Mouse (Mus musculus): ENCODE measurements around the gene Larp4.

The Larp4 gene

GRCm38 (mm10) chr15:100004677-100005273, 34.9 kb downstream of the Larp4 start:
- DNase-seq (ENCODE audit: low spot score in 2 of 2): no peak

DNA sequence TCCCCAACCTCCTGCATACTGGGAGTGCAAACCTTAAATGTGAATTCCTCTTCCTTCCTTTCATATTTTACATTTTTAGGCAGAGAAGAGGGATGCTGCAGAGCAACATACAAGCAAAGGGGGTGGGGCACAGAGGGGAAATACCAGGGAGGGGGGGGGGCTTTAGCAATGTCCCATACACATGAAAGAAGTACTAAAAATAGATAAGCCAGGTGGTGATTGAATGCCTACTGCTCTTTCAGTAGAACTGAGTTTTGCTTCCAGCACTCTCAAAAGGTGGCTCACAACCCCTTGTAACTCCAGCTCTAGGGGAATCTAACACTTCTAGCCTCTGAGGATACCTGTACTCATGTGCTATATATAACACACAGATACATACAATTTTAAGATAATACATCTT, 36.3 kb downstream of the Larp4 start:
- no peak for DNase-seq (ENCODE audit: low spot score in 2 of 2)

DNA sequence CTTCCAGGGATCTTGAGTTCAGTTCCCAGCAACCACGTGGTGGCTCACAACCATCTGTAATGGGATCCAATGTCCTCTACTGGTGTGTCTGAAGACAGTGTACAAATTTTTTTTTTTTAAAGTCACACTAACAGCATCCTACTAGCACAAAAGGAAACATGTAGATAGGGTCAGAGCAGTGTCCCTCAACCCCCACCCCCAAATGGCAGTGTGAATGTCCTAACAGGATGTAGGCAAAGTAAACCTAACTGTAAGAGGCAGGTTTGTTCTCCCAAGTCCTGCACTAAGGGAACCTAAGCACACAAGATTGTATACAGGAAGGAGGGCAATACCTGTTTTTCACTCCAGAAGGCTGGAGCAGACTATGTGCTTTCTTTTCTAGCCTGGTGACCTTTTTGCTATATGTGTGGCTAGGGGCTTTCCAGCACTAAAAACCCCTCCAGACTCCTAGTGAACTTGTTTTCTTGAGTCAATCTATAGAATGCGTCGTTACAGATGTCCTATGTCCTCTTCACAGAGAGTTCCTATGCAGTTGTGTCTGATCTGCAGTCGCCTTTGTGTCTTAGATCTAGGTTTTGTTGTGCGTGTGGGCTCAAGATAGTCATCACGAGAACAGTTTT, 48.5 kb downstream of the Larp4 start:
- DNase-seq (ENCODE audit: low spot score in 2 of 2): no peak

DNA sequence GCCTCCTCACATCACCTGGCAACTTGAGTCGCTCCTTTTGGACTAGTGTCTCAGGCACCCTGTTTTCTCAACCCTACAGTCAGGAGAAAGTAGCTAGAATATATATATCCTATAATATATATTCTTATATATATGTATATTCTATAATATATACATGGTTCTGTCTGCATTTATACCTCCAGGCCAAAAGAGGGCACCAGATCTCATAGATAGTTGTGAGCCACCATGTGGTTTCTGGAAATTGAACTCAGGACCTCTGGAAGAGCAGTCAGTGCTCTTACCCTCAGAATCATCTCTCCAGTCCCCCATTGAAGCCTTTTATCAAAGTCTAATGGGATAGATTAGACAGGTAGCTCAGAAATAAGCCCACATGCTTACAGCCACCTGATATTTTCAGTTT, 51.3 kb downstream of the Larp4 start:
- no peak for DNase-seq (ENCODE audit: low spot score in 2 of 2)

- peak in 1 of 2 experiments; percentile 28 for DNase-seq (ENCODE audit: low spot score in 2 of 2)
Measured at GRCm38 (mm10) chr15:100022923-100023322, 53.1 kb downstream of the Larp4 start.

DNA sequence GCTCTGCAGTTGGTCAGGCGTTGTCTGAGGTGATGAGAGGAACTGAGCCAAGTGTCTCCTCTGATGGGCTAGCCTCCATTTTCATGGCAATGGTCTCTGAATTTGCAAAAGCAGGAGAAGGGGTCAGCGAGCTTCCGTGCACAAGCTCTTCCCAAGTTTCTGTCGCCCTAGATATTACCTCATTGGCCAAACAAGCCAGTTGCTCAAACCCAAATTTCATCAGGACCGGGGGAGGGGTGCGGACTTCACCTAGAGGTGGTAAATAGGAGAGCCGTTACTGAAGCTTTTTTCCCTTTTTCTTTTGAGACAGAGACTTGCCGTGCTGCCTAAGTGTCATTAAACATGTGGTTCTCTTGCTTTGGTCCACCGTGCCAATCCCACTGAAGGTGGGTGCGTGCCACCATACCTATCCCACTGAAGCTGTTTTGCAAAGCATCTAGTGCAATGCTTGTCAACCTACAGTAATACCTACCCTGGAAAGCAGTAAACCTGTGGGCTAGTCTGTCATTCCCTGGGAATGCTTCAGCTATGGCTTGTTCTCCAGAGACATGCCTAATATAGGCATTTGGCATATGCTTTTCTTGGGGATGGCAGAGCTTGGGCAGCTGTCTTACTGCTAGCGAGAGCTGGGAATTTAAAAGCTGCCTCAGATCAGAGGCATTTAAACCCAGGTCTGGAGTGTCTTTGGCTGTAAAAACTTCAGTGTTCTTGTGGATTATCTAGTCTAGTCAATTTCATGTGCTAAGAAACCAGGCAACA, 55.4 kb downstream of the Larp4 start:
- no peak for DNase-seq (ENCODE audit: low spot score in 2 of 2)

GRCm38 (mm10) chr15:100028133-100028532, 58.3 kb downstream of the Larp4 start:
- no peak for DNase-seq (ENCODE audit: low spot score in 2 of 2)

GRCm38 (mm10) chr15:100029497-100029896, 59.6 kb downstream of the Larp4 start:
- no peak for DNase-seq (ENCODE audit: low spot score in 2 of 2)

DNA sequence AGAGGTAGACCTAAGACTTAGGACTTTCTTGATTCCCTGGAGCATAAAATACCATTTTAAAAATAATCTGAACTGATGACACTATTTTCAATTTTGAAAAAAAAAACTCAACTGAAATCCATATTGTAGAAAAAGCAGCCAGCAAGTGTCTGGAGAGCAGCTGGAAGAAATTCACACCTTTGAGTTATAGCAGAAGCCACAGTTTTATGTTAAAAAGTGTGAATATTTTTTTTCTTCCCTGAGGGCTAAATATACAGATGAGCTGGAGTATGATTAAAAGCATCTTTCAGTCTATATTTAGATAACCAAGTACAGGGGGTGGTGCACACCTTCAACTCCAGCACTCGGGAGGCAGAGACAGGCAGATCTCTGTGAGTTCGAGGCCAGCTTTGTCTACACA, 60.0 kb downstream of the Larp4 start:
- no peak for DNase-seq (ENCODE audit: low spot score in 2 of 2)

GRCm38 (mm10) chr15:100032546-100032945, 62.7 kb downstream of the Larp4 start:
- no peak for DNase-seq (ENCODE audit: low spot score in 2 of 2)

GRCm38 (mm10) chr15:100038470-100038971, 68.7 kb downstream of the Larp4 start, which contains the start of gene Dip2b:
TSS of gene Dip2b (plus strand) at chr15:100038664.
- DNase-seq (ENCODE audit: low spot score in 2 of 2): peak; percentile 91 to 95

DNA sequence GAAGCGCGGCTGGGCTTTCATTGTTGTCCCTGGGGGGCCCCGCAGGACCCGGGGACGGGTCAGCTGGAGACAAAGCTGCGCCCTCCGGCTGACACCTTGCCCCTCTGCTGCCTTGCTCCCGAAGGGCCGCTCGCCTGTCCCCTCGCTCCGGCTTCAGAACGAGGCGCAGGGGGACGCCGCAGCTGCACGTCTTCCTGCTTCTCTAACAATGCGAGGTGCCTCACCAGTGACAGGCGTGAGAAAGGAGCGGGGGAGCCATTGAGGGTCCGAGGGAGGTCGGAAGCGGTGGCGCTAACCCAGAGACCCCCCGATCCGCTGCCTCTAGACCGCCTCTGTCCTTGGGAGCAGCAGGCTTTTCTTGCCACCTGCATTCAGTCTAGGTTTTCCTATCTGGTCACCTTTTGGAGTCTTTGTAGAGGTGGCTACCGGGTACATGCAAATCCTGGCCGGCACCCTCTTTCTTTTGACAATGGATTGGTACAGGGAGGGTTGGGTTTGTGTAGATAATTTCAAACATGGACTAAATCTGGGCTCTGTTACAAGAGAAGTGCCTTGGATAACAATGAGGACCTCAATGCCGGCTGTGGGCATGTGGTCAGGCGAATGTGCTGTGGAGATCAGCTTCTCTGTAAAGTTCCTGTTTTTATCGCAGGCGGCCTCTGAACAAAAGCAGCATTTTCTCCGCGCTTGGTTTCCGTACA, 69.3 kb downstream of the Larp4 start:
- DNase-seq (ENCODE audit: low spot score in 2 of 2): peak; percentile 20 to 64

GRCm38 (mm10) chr15:100040541-100041266, 70.8 kb downstream of the Larp4 start:
- DNase-seq (ENCODE audit: low spot score in 2 of 2): no peak

GRCm38 (mm10) chr15:100041267-100042047, 71.6 kb downstream of the Larp4 start:
- DNase-seq (ENCODE audit: low spot score in 2 of 2): no peak

DNA sequence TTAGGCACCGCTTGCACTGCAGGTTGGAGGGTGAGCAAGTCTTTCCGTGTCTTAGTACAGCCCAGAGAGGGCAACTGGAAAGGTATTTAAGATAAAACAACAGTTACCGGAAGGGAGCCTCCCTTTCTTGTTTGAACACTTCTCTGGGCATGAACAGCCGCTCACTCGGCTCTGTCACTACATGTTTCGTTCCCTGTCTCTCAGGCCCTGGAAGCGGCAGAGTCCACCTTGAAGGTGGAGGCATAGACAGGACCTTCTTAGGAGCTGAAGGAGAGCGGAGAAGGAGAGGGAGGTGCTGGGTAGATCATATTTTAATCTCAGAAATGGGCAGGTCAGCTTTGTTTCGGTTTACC, 72.2 kb downstream of the Larp4 start:
- peak in 1 of 2 experiments; percentile 55 for DNase-seq (ENCODE audit: low spot score in 2 of 2)

- no peak for DNase-seq (ENCODE audit: low spot score in 2 of 2)
Measured at GRCm38 (mm10) chr15:100045576-100045975, 75.7 kb downstream of the Larp4 start.

DNA sequence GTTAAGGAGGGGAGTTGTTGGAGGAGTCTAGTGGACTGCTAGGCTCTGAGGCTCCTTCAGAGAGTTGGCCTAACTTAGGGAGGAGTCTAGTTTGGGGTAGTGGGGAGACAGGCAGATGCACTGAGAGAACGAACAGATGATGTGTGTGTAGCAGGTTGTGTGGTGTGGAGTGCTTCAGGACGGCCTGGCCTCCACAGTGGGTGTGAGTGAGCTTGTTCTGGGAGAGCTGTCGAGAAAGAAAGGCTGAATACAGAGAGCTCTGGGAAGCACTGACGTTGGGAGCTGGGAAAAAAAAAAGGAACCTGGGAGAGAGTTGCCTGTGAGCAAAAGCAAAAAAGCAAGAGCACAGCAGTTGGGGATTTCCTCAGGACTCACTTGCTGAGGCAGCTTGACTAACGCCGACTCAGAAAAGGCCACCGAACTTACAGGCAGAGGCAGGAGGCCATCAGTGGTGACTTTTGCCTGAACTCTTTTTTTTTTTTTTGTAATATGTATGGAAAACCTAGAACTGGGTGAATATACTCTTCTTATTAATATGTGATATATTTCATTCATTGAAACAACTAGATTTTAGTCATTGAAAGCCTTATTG, 79.7 kb downstream of the Larp4 start:
- no peak for DNase-seq (ENCODE audit: low spot score in 2 of 2)

GRCm38 (mm10) chr15:100050940-100051339, 81.1 kb downstream of the Larp4 start:
- DNase-seq (ENCODE audit: low spot score in 2 of 2): no peak

DNA sequence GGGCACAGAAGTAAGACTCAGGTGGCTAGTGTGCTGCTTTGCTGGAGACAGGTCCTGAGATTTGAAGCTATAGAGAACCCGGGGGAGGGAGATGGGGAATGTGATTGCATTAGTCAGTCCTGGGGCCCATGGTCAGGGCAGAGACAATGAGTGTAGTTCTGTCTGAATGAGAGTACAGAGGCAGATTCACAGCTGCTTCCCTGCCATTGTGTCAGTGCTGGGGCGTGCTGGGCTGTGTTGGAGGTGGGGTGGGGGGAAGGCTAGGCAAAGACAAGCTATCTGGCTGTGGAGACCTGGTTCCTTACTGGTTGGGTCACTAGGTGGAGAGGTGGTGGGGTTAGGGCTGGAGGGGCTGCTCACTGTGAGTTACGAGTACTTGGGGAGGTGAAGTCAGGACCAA, 82.9 kb downstream of the Larp4 start:
- DNase-seq (ENCODE audit: low spot score in 2 of 2): no peak

GRCm38 (mm10) chr15:100056397-100056908, 86.6 kb downstream of the Larp4 start:
- DNase-seq (ENCODE audit: low spot score in 2 of 2): no peak

All from urinary bladder, adult 18-20 months (tissue).